Mouse (Mus musculus): ENCODE results near the gene Olfr866. TPM values are rescaled to one million over a fixed set of nuclear protein-coding genes. Genes with fewer than 3 reads are reported as not detected.

Gene Olfr866
- not detected in 2 replicates for polyA plus RNA-seq (2014; fragmentation: Nextera tagmentation; extraction: Ambion mirVana)

GRCm38 (mm10) chr9:20027935-20028334, at the start of gene Olfr866:
TSS of gene Olfr866 (minus strand) at chr9:20028035.
- H3K4me3 ChIP-seq (ENCODE audit: low read depth, low read length): no peak within 1 kb of the TSS
- H3K27me3 ChIP-seq (replicated peaks; ENCODE audit: control insufficient read depth, insufficient read depth, low read length): no peaks in the 10 kb centered on the region
- H3K4me1 ChIP-seq (ENCODE audit: control insufficient read depth, insufficient read depth, low read length): no peaks in the 10 kb centered on the region
- H3K27ac ChIP-seq (replicated peaks; ENCODE audit: low read depth, low read length): no peak within 1 kb of the TSS
- no peak within 1 kb of the TSS for H3K9ac ChIP-seq (ENCODE audit: low read depth, low read length)
- no peaks in the 10 kb centered on the region; the same call in 1 of the 2 replicates for H3K9me3 ChIP-seq (ENCODE audit: control insufficient read depth, low read length)
- WGBS: 74% methylated on average over 2 of the region's 2 CpGs
- no peak for DNase-seq (ENCODE audit: low spot score)
- ATAC-seq (ENCODE audit: low read depth): no peak
- H3K36me3 ChIP-seq (ENCODE audit: control insufficient read depth, insufficient read depth, low read length): no peaks in the 10 kb centered on the region
- no peak within 1 kb of the TSS for H3K4me2 ChIP-seq (ENCODE audit: low read depth, low read length)

GRCm38 (mm10) chr9:20073523-20074177, 45.8 kb upstream of the Olfr866 start:
- DNase-seq (ENCODE audit: low spot score) (no peak), ATAC-seq (ENCODE audit: low read depth) (no peak)
- no peak overlapping the region for H3K27ac ChIP-seq (replicated peaks; ENCODE audit: low read depth, low read length)
- no peaks in the 10 kb centered on the region for H3K36me3 ChIP-seq (ENCODE audit: control insufficient read depth, insufficient read depth, low read length)
- peaks cover 11% of the 10 kb centered on the region for H3K9me3 ChIP-seq (ENCODE audit: control insufficient read depth, low read length)
- no peaks in the 10 kb centered on the region for H3K4me1 ChIP-seq (ENCODE audit: control insufficient read depth, insufficient read depth, low read length)
- no peak overlapping the region for H3K4me2 ChIP-seq (ENCODE audit: low read depth, low read length)
- 71% methylated on average over 6 of the region's 7 CpGs for WGBS
- no peak overlapping the region for H3K4me3 ChIP-seq (ENCODE audit: low read depth, low read length)
- H3K9ac ChIP-seq (ENCODE audit: low read depth, low read length): no peak overlapping the region
- H3K27me3 ChIP-seq (replicated peaks; ENCODE audit: control insufficient read depth, insufficient read depth, low read length): no peaks in the 10 kb centered on the region

- H3K4me3 ChIP-seq (ENCODE audit: low read depth, low read length): no peak overlapping the region
- H3K4me2 ChIP-seq (ENCODE audit: low read depth, low read length): no peak overlapping the region
- no peaks in the 10 kb centered on the region for H3K36me3 ChIP-seq (ENCODE audit: control insufficient read depth, insufficient read depth, low read length)
- no peaks in the 10 kb centered on the region for H3K27me3 ChIP-seq (replicated peaks; ENCODE audit: control insufficient read depth, insufficient read depth, low read length)
- no peak overlapping the region for H3K27ac ChIP-seq (replicated peaks; ENCODE audit: low read depth, low read length)
- H3K9ac ChIP-seq (ENCODE audit: low read depth, low read length): no peak overlapping the region
- 91% methylated on average over 1 of the region's 1 CpGs for WGBS
- H3K9me3 ChIP-seq (ENCODE audit: control insufficient read depth, low read length): peaks cover 6% of the 10 kb centered on the region; the same call in 1 of the 2 replicates
- no peak for ATAC-seq (ENCODE audit: low read depth)
- no peaks in the 10 kb centered on the region for H3K4me1 ChIP-seq (ENCODE audit: control insufficient read depth, insufficient read depth, low read length)
- DNase-seq (ENCODE audit: low spot score): no peak
Observed at GRCm38 (mm10) chr9:20071291-20071690, 43.5 kb upstream of the Olfr866 start.

- Histone ChIP-seq H3K9ac (ENCODE audit: low read depth, low read length) (no peak overlapping the region), H3K4me1 (ENCODE audit: control insufficient read depth, insufficient read depth, low read length) (no peaks in the 10 kb centered on the region), H3K4me2 (ENCODE audit: low read depth, low read length) (no peak overlapping the region), H3K27me3 (replicated peaks; ENCODE audit: control insufficient read depth, insufficient read depth, low read length) (no peaks in the 10 kb centered on the region), H3K9me3 (ENCODE audit: control insufficient read depth, low read length) (peaks cover 6% of the 10 kb centered on the region; the same call in 1 of the 2 replicates), H3K36me3 (ENCODE audit: control insufficient read depth, insufficient read depth, low read length) (no peaks in the 10 kb centered on the region), H3K4me3 (ENCODE audit: low read depth, low read length) (no peak overlapping the region), H3K27ac (replicated peaks; ENCODE audit: low read depth, low read length) (no peak overlapping the region)
- no peak for ATAC-seq (ENCODE audit: low read depth)
- 76% methylated on average over 3 of the region's 3 CpGs for WGBS
- DNase-seq (ENCODE audit: low spot score): no peak
Observed at GRCm38 (mm10) chr9:20070236-20070635, 42.4 kb upstream of the Olfr866 start.

GRCm38 (mm10) chr9:20057462-20057861, 29.6 kb upstream of the Olfr866 start, which contains the start of gene Olfr867:
TSS of gene Olfr867 (minus strand) at chr9:20057562.
- DNase-seq (ENCODE audit: low spot score) (no peak), ATAC-seq (ENCODE audit: low read depth) (no peak)
- H3K27me3 ChIP-seq (replicated peaks; ENCODE audit: control insufficient read depth, insufficient read depth, low read length): no peaks in the 10 kb centered on the region
- no peak within 1 kb of the TSS for H3K9ac ChIP-seq (ENCODE audit: low read depth, low read length)
- H3K27ac ChIP-seq (replicated peaks; ENCODE audit: low read depth, low read length): no peak within 1 kb of the TSS
- no peaks in the 10 kb centered on the region for H3K36me3 ChIP-seq (ENCODE audit: control insufficient read depth, insufficient read depth, low read length)
- no peaks in the 10 kb centered on the region for H3K4me1 ChIP-seq (ENCODE audit: control insufficient read depth, insufficient read depth, low read length)
- WGBS: 75% methylated on average over 1 of the region's 1 CpGs
- 0 out of 2 replicates have a peak, but pooled peaks cover 3% of the 10 kb centered on the region for H3K9me3 ChIP-seq (ENCODE audit: control insufficient read depth, low read length)
- H3K4me2 ChIP-seq (ENCODE audit: low read depth, low read length): no peak within 1 kb of the TSS
- H3K4me3 ChIP-seq (ENCODE audit: low read depth, low read length): no peak within 1 kb of the TSS

- WGBS: 63% methylated on average over 3 of the region's 3 CpGs
- no peak overlapping the region for H3K9ac ChIP-seq (ENCODE audit: low read depth, low read length)
- no peak for ATAC-seq (ENCODE audit: low read depth)
- DNase-seq (ENCODE audit: low spot score): no peak
- no peak overlapping the region for H3K27ac ChIP-seq (replicated peaks; ENCODE audit: low read depth, low read length)
- peaks cover 26% of the 10 kb centered on the region for H3K9me3 ChIP-seq (ENCODE audit: control insufficient read depth, low read length)
- no peak overlapping the region for H3K4me3 ChIP-seq (ENCODE audit: low read depth, low read length)
- H3K36me3 ChIP-seq (ENCODE audit: control insufficient read depth, insufficient read depth, low read length): no peaks in the 10 kb centered on the region
- no peaks in the 10 kb centered on the region for H3K27me3 ChIP-seq (replicated peaks; ENCODE audit: control insufficient read depth, insufficient read depth, low read length)
- no peaks in the 10 kb centered on the region for H3K4me1 ChIP-seq (ENCODE audit: control insufficient read depth, insufficient read depth, low read length)
- no peak overlapping the region for H3K4me2 ChIP-seq (ENCODE audit: low read depth, low read length)
Observed at GRCm38 (mm10) chr9:20047964-20048363, 20.1 kb upstream of the Olfr866 start.

Small RNAs within 50 kb of the gene (microRNA-seq; reads per million reads assigned to microRNA genes)
- gene Gm26231 (ENCODE audit: borderline number of aligned reads) (not detected), gene Gm44395 (ENCODE audit: borderline number of aligned reads) (not detected)

Other genes with a start within 250 kb of the Olfr866 start
- not detected in 2 replicates for gene Olfr58, start 247.8 kb downstream of the Olfr866 start, polyA plus RNA-seq (2014; fragmentation: Nextera tagmentation; extraction: Ambion mirVana)
- 0.04 and 0.08 TPM in 2 replicates for gene Olfr859, start 223.1 kb downstream of the Olfr866 start, polyA plus RNA-seq (2014; fragmentation: Nextera tagmentation; extraction: Ambion mirVana)
- gene Olfr860, start 178.3 kb downstream of the Olfr866 start, polyA plus RNA-seq (2014; fragmentation: Nextera tagmentation; extraction: Ambion mirVana): not detected in 2 replicates
- 0.17 TPM in 1 of 2 replicates, not detected in the other for gene Olfr862, start 140.0 kb downstream of the Olfr866 start, polyA plus RNA-seq (2014; fragmentation: Nextera tagmentation; extraction: Ambion mirVana)
- gene Olfr77, start 111.2 kb downstream of the Olfr866 start, polyA plus RNA-seq (2014; fragmentation: Nextera tagmentation; extraction: Ambion mirVana): 0.18 and 0.35 TPM in 2 replicates
- gene Olfr867, start 29.5 kb upstream of the Olfr866 start, polyA plus RNA-seq (2014; fragmentation: Nextera tagmentation; extraction: Ambion mirVana): not detected in 2 replicates
- gene Olfr868, start 70.6 kb upstream of the Olfr866 start, polyA plus RNA-seq (2014; fragmentation: Nextera tagmentation; extraction: Ambion mirVana): 0.06 TPM in 1 of 2 replicates, not detected in the other
- not detected in 2 replicates for gene Olfr869, start 101.0 kb upstream of the Olfr866 start, polyA plus RNA-seq (2014; fragmentation: Nextera tagmentation; extraction: Ambion mirVana)
- not detected in 2 replicates for gene Olfr870, start 146.0 kb upstream of the Olfr866 start, polyA plus RNA-seq (2014; fragmentation: Nextera tagmentation; extraction: Ambion mirVana)
- not detected in 2 replicates for gene Olfr871, start 184.2 kb upstream of the Olfr866 start, polyA plus RNA-seq (2014; fragmentation: Nextera tagmentation; extraction: Ambion mirVana)
- gene Olfr872, start 209.1 kb upstream of the Olfr866 start, polyA plus RNA-seq (2014; fragmentation: Nextera tagmentation; extraction: Ambion mirVana): not detected in 2 replicates